Mouse (Mus musculus): ENCODE measurements around the gene Spg20. TPM values are rescaled to one million over a fixed set of nuclear protein-coding genes. Genes with fewer than 3 reads are reported as not detected.
A peak's percentile ranks its signal among the peaks of the same experiment; 100 is the strongest.

The Spg20 gene
- polyA plus RNA-seq, 1 experiment from 2014 or later = 29.3 TPM

DNA sequence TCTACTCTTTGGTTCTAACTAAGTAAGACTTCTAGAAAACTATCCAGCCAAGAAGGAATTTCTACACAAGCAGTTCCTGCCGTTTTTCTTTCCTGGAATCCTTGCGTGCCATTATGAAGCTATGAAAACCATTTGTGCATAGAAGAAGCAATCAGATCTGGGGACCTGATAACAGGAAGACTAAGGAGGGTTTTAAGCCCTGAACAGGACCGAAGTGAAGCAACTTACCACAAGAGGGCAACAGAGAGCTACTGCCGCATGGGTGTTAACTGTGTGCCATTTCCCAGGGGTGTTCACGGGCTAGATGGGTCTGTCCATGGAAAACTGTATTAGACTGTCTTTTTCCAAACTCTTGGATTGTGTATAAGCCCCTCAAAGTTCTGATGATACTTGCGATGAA, 31.9 kb upstream of the Spg20 start:
- H3K36me3 ChIP-seq = no peaks in the 10 kb centered on the region
- H3K9me3 ChIP-seq (replicated peaks) = no peaks in the 10 kb centered on the region
- H3K27ac ChIP-seq = no peak overlapping the region
- H3K27me3 ChIP-seq = no peaks in the 10 kb centered on the region
- H3K9ac ChIP-seq = no peak overlapping the region
- no peak overlapping the region for H3K4me3 ChIP-seq
- 0 out of 2 replicates have a peak, but pooled peaks cover 3% of the 10 kb centered on the region for H3K4me1 ChIP-seq (replicated peaks)
- 12% methylated on average over 6 of the region's 6 CpGs for WGBS
- ATAC-seq (replicated peaks; ENCODE audit: insufficient number of reproducible peaks, insufficient read depth, low FRiP score, low read depth) = 0 out of 2 replicates have a peak, but pooled peaks have one; percentile 55
- no peak overlapping the region for H3K4me2 ChIP-seq

DNA sequence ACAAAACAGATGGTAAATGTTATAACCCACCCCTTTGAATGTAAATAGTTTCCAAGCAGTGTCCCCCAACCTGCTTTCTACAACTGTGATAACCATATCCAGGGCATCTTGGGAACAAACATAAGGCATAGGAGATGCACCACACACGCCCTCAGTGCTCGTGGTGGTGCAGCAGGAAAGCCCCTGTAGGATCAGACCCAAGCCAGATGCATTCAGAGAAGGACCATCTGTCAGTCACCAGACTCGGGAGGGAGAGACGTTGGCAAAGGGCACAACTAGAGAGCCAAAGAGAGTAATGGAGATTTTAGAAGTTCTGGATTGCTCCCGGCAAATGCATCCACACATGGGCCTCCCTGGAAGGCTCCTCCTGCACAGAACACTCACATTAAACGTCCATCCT, 27.1 kb upstream of the Spg20 start:
- Histone ChIP-seq H3K4me2 (no peak overlapping the region), H3K27ac (no peak overlapping the region), H3K9ac (no peak overlapping the region), H3K4me1 (replicated peaks) (peaks cover 5% of the 10 kb centered on the region; the same call in 1 of the 2 replicates), H3K4me3 (no peak overlapping the region), H3K9me3 (replicated peaks) (no peaks in the 10 kb centered on the region), H3K27me3 (no peaks in the 10 kb centered on the region), H3K36me3 (no peaks in the 10 kb centered on the region)
- 68% methylated on average over 6 of the region's 6 CpGs for WGBS
- ATAC-seq (replicated peaks; ENCODE audit: insufficient number of reproducible peaks, insufficient read depth, low FRiP score, low read depth) = no peak

DNA sequence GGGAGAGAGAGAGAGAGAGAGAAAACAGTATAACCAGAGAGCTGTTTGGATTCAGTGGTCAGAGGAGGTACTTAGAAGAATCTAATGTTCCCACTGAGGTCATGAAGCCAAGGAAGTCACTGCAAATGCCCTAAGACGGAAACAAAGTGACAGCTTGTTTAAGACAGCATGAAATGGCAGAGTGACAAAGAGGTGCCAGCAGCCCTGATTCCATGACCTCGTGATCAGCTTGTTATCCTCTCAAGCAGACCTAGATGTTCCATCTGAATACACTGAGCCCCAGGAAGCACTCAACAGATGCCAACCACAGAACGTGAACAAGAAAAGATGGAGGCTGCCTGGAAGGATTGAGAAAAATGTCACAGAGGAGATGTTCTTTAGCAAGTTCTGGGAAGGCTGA, 26.2 kb upstream of the Spg20 start:
- H3K36me3 ChIP-seq = no peaks in the 10 kb centered on the region
- no peak overlapping the region for H3K4me3 ChIP-seq
- WGBS = 53% methylated on average over 3 of the region's 3 CpGs
- H3K27ac ChIP-seq = no peak overlapping the region
- no peak overlapping the region for H3K9ac ChIP-seq
- H3K4me2 ChIP-seq = no peak overlapping the region
- no peak for ATAC-seq (replicated peaks; ENCODE audit: insufficient number of reproducible peaks, insufficient read depth, low FRiP score, low read depth)
- peaks cover 5% of the 10 kb centered on the region; the same call in 1 of the 2 replicates for H3K4me1 ChIP-seq (replicated peaks)
- H3K27me3 ChIP-seq = no peaks in the 10 kb centered on the region
- H3K9me3 ChIP-seq (replicated peaks) = no peaks in the 10 kb centered on the region

- 76% methylated on average over 5 of the region's 5 CpGs for WGBS
Observed at GRCm38 (mm10) chr3:55086948-55087347, 25.0 kb upstream of the Spg20 start.

GRCm38 (mm10) chr3:55087360-55087759, 24.5 kb upstream of the Spg20 start:
- Histone ChIP-seq H3K9me3 (replicated peaks) (no peaks in the 10 kb centered on the region), H3K4me1 (replicated peaks) (peaks cover 5% of the 10 kb centered on the region; the same call in 1 of the 2 replicates), H3K4me2 (no peak overlapping the region), H3K36me3 (no peaks in the 10 kb centered on the region), H3K27ac (no peak overlapping the region), H3K9ac (no peak overlapping the region), H3K4me3 (no peak overlapping the region), H3K27me3 (no peaks in the 10 kb centered on the region)
- WGBS = 50% methylated on average over 4 of the region's 4 CpGs
- ATAC-seq (replicated peaks; ENCODE audit: insufficient number of reproducible peaks, insufficient read depth, low FRiP score, low read depth) = no peak

More at GRCm38 (mm10) chr3:55086948-55087347, 25.0 kb upstream of the Spg20 start:
- H3K36me3 ChIP-seq = no peaks in the 10 kb centered on the region
- no peaks in the 10 kb centered on the region for H3K27me3 ChIP-seq
- H3K4me1 ChIP-seq (replicated peaks) = peaks cover 5% of the 10 kb centered on the region; the same call in 1 of the 2 replicates
- H3K27ac ChIP-seq = no peak overlapping the region
- ATAC-seq (replicated peaks; ENCODE audit: insufficient number of reproducible peaks, insufficient read depth, low FRiP score, low read depth) = no peak
- H3K9me3 ChIP-seq (replicated peaks) = no peaks in the 10 kb centered on the region
- H3K9ac ChIP-seq = no peak overlapping the region
- no peak overlapping the region for H3K4me3 ChIP-seq
- no peak overlapping the region for H3K4me2 ChIP-seq

- 63% methylated on average over 4 of the region's 4 CpGs for WGBS
- Histone ChIP-seq H3K4me1 (replicated peaks) (peaks cover 5% of the 10 kb centered on the region; the same call in 1 of the 2 replicates), H3K27ac (no peak overlapping the region), H3K9me3 (replicated peaks) (no peaks in the 10 kb centered on the region), H3K27me3 (no peaks in the 10 kb centered on the region), H3K4me3 (no peak overlapping the region), H3K36me3 (no peaks in the 10 kb centered on the region), H3K9ac (no peak overlapping the region), H3K4me2 (no peak overlapping the region)
- no peak for ATAC-seq (replicated peaks; ENCODE audit: insufficient number of reproducible peaks, insufficient read depth, low FRiP score, low read depth)
Observed at GRCm38 (mm10) chr3:55088359-55088758, 23.5 kb upstream of the Spg20 start.

- Histone ChIP-seq H3K27me3 (no peaks in the 10 kb centered on the region), H3K9me3 (replicated peaks) (no peaks in the 10 kb centered on the region), H3K4me1 (replicated peaks) (peaks cover 5% of the 10 kb centered on the region; the same call in 1 of the 2 replicates), H3K9ac (no peak overlapping the region), H3K4me3 (no peak overlapping the region), H3K4me2 (no peak overlapping the region), H3K36me3 (no peaks in the 10 kb centered on the region), H3K27ac (no peak overlapping the region)
- ATAC-seq (replicated peaks; ENCODE audit: insufficient number of reproducible peaks, insufficient read depth, low FRiP score, low read depth) = no peak
- WGBS = 67% methylated on average over 3 of the region's 3 CpGs
Observed at GRCm38 (mm10) chr3:55088843-55089242, 23.1 kb upstream of the Spg20 start.

DNA sequence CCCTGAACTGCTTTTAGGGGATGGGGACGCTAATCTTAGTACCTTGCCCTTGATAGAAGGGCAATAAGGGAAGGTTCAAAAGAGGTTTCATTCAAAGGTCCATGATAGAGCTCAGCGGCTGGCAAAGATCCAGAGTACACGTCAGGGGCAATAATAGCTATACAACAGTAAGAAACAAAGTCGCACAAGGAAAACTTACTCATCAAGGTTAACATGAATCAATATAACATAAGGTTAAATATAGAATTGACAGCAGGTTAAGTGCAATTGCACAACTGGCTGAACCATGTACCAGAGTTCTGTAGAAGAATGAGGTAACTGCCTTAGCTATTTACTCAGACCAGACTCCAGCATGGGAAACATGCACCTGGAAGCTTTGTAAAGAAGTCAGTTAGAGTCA, 22.6 kb upstream of the Spg20 start:
- H3K27me3 ChIP-seq = no peaks in the 10 kb centered on the region
- ATAC-seq (replicated peaks; ENCODE audit: insufficient number of reproducible peaks, insufficient read depth, low FRiP score, low read depth) = no peak
- no peak overlapping the region for H3K27ac ChIP-seq
- no peaks in the 10 kb centered on the region for H3K36me3 ChIP-seq
- peaks cover 5% of the 10 kb centered on the region; the same call in 1 of the 2 replicates for H3K4me1 ChIP-seq (replicated peaks)
- H3K4me2 ChIP-seq = no peak overlapping the region
- H3K9me3 ChIP-seq (replicated peaks) = no peaks in the 10 kb centered on the region
- H3K4me3 ChIP-seq = no peak overlapping the region
- no peak overlapping the region for H3K9ac ChIP-seq
- WGBS = 51% methylated on average over 4 of the region's 4 CpGs

GRCm38 (mm10) chr3:55093161-55093560, 18.7 kb upstream of the Spg20 start:
- H3K4me1 ChIP-seq (replicated peaks) = peaks cover 18% of the 10 kb centered on the region
- no peak overlapping the region for H3K4me3 ChIP-seq
- no peaks in the 10 kb centered on the region for H3K9me3 ChIP-seq (replicated peaks)
- no peak overlapping the region for H3K27ac ChIP-seq
- no peaks in the 10 kb centered on the region for H3K27me3 ChIP-seq
- WGBS = 71% methylated on average over 1 of the region's 1 CpGs
- H3K9ac ChIP-seq = no peak overlapping the region
- no peaks in the 10 kb centered on the region for H3K36me3 ChIP-seq
- no peak for ATAC-seq (replicated peaks; ENCODE audit: insufficient number of reproducible peaks, insufficient read depth, low FRiP score, low read depth)
- no peak overlapping the region for H3K4me2 ChIP-seq

DNA sequence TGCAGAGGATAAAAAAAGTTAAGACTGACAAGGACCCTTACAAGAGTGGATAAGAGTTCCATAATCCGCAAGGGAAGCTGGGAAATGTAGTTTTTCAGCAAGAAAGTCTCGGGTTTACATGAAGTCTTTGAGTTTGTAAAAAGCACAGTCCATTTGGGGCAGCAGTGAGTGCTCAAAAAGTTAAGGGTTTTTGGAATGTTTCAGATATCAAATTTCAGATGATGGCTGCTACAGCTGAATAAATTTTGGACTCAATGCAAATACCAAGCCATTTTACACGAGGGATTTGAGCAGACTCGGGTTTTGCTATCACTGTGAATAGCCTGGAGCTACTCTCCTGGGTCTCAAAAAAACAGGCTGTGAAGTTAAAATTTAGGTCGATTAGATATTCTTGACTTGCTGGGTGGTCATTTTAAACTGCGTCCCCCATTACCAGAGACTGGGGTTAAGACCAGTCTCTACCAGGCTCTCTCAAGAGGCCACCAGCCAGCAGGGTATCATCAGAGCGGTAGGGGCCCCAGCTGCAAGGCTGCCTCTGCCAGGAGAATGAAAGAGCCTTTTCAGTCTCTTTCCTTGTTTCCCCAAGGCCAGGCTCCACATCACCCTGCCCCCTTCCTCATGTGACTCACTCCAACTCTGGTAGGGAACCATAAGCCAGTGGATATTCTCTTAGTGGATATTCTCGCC, 15.8 kb upstream of the Spg20 start:
- H3K4me2 ChIP-seq = 0 out of 2 replicates have a peak overlapping the region, but pooled peaks have one; percentile 23
- H3K27ac ChIP-seq = peak overlapping the region; percentile 61
- H3K9me3 ChIP-seq (replicated peaks) = no peaks in the 10 kb centered on the region
- 35% methylated on average over 8 of the region's 8 CpGs for WGBS
- no peak for ATAC-seq (replicated peaks; ENCODE audit: insufficient number of reproducible peaks, insufficient read depth, low FRiP score, low read depth)
- no peaks in the 10 kb centered on the region for H3K27me3 ChIP-seq
- H3K4me3 ChIP-seq = no peak overlapping the region
- H3K9ac ChIP-seq = no peak overlapping the region
- H3K4me1 ChIP-seq (replicated peaks) = peaks cover 14% of the 10 kb centered on the region
- no peaks in the 10 kb centered on the region for H3K36me3 ChIP-seq

GRCm38 (mm10) chr3:55096655-55097005, 15.3 kb upstream of the Spg20 start:
- Histone ChIP-seq H3K4me1 (replicated peaks) (peaks cover 14% of the 10 kb centered on the region), H3K27me3 (no peaks in the 10 kb centered on the region), H3K36me3 (no peaks in the 10 kb centered on the region), H3K9ac (no peak overlapping the region), H3K9me3 (replicated peaks) (no peaks in the 10 kb centered on the region), H3K27ac (peak overlapping the region; percentile 61), H3K4me2 (no peak overlapping the region), H3K4me3 (no peak overlapping the region)
- WGBS = 52% methylated on average over 2 of the region's 2 CpGs
- ATAC-seq (replicated peaks; ENCODE audit: insufficient number of reproducible peaks, insufficient read depth, low FRiP score, low read depth) = no peak

GRCm38 (mm10) chr3:55097186-55097585, 14.7 kb upstream of the Spg20 start:
- Histone ChIP-seq H3K9ac (no peak overlapping the region), H3K27ac (no peak overlapping the region), H3K4me3 (no peak overlapping the region), H3K4me2 (no peak overlapping the region), H3K27me3 (no peaks in the 10 kb centered on the region), H3K36me3 (no peaks in the 10 kb centered on the region), H3K9me3 (replicated peaks) (no peaks in the 10 kb centered on the region), H3K4me1 (replicated peaks) (peaks cover 14% of the 10 kb centered on the region)
- no peak for ATAC-seq (replicated peaks; ENCODE audit: insufficient number of reproducible peaks, insufficient read depth, low FRiP score, low read depth)
- WGBS = 87% methylated on average over 2 of the region's 2 CpGs

Data from heart, embryonic 15.5 days (tissue).